Mouse (Mus musculus): ENCODE measurements around the gene Srgap3.

Gene Srgap3

DNA sequence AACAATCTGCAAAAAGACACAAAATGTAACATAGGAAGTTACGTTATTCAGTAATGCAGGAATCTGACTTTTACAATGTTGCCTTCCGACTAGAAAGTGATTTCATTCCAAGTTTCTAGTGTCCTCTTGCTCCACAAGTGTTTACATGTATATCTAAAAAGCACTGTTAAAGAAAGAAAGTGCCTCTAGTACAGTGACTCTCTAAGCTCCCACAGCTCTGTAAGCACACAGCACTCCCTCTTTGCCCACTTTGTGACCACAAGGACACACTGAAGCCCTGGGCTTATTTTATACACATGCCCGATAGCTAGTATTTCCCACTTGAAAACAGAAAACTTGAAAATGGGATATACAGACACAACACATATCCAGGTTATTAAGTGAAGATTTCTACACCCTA, 259.0 kb downstream of the Srgap3 start:
- no peak for DNase-seq (ENCODE audit: low spot score in 2 of 2)

DNA sequence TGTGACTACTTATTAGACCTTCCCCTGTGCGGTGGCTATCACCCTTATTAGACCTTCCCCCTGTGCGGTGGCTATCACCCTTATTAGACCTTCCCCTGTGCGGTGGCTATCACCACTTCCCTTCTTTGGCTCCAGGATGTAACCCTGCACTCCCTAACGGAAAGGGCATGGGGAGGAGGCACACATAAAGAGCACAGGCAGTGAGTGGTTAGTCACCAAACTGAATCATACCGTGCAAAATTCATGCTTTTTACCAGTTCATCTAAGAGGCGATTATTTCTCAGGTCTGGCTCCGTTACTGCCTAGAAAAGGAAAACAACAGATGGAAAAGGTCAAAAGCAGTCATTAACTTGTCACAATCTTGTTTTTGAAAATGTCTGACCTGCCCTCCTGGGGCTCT, 260.6 kb downstream of the Srgap3 start:
- DNase-seq (ENCODE audit: low spot score in 2 of 2) = no peak

GRCm38 (mm10) chr6:112684065-112684464, 263.0 kb downstream of the Srgap3 start:
- no peak for DNase-seq (ENCODE audit: low spot score in 2 of 2)

Data from frontal cortex, postnatal 14 days (tissue).